Comparison of ENCODE assay signal across 9 mouse cellular contexts in the genomic region with DNA sequence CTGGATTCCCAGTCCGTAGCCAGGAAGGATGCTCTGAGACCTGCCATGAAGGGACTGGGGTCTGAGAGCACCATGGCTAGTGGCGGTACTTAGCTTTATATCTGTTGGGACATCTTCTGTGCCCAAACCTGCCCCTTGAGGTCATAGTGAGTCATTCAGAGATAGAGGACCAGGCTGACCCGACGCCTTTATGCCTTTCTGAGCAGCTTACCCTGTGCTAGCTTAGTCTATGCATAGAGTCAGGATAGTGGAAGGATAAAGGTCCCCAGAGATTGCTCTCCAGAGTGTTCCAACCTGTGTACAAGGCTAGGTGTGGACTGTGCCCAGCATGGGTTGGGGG.
A peak's percentile ranks its signal among the peaks of the same experiment; 100 is the strongest.
DNase-seq lines count a peak whose midpoint lies in the region; ATAC-seq and TF ChIP-seq lines count a peak whose summit lies in the region.
"Had no signal": no experiment of that assay in that cellular context is flagged by ENCODE, and none has a peak within 500 bp of the region (broad histone marks: within the 10 kb centered on the region; RNA-seq: fewer than 3 reads in every experiment).

No protein-coding gene starts in this region.

- no peak for DNase-seq in kidney, postnatal 0 days (ENCODE audit: low spot score)
- no peak for DNase-seq in kidney, adult 11 months
- DNase-seq in forebrain, embryonic 11.5 days (ENCODE audit: low spot score): no peak
- no peak for DNase-seq in gastrocnemius, postnatal 4 days (ENCODE audit: low spot score in 2 of 2)
- DNase-seq in frontal cortex, postnatal 36 days (ENCODE audit: low spot score in 2 of 2): no peak
- DNase-seq in lung, postnatal 10 days: no peak

- no peaks in the 10 kb centered on the region for H3K36me3 ChIP-seq in kidney, postnatal 0 days (ENCODE audit: insufficient read depth, low read length)
- H3K36me3 ChIP-seq in forebrain, embryonic 11.5 days (ENCODE audit: control insufficient read depth, insufficient read depth, low read length): no peaks in the 10 kb centered on the region
- no peaks in the 10 kb centered on the region for H3K36me3 ChIP-seq in intestine, embryonic 15.5 days
- no peaks in the 10 kb centered on the region for H3K36me3 ChIP-seq in midbrain, embryonic 16.5 days (ENCODE audit: control insufficient read depth, insufficient read depth, low read length)
- H3K36me3 ChIP-seq: embryonic facial prominence, embryonic 12.5 days had no signal

- no peak overlapping the region for H3K27ac ChIP-seq in kidney, postnatal 0 days
- H3K27ac ChIP-seq in forebrain, embryonic 11.5 days (ENCODE audit: low read depth, low read length): no peak overlapping the region
- no peak overlapping the region for H3K27ac ChIP-seq in intestine, embryonic 15.5 days
- no peak overlapping the region for H3K27ac ChIP-seq in midbrain, embryonic 16.5 days (ENCODE audit: low read length)
- H3K27ac ChIP-seq: embryonic facial prominence, embryonic 12.5 days had no signal

- H3K27me3 ChIP-seq in kidney, postnatal 0 days (ENCODE audit: insufficient read depth, low read length): no peaks in the 10 kb centered on the region
- no peaks in the 10 kb centered on the region; the same call in 1 of the 2 replicates for H3K27me3 ChIP-seq in forebrain, embryonic 11.5 days (ENCODE audit: control insufficient read depth, insufficient read depth, low read length)
- no peaks in the 10 kb centered on the region for H3K27me3 ChIP-seq in intestine, embryonic 15.5 days (replicated peaks)
- no peaks in the 10 kb centered on the region for H3K27me3 ChIP-seq in midbrain, embryonic 16.5 days (ENCODE audit: control insufficient read depth, insufficient read depth, low read depth, low read length)

- no peak overlapping the region for H3K4me3 ChIP-seq in kidney, postnatal 0 days (replicated peaks; ENCODE audit: low read depth, low read length)
- no peak overlapping the region for H3K4me3 ChIP-seq in forebrain, embryonic 11.5 days (ENCODE audit: low read depth, low read length)
- H3K4me3 ChIP-seq in intestine, embryonic 15.5 days (replicated peaks): no peak overlapping the region
- H3K4me3 ChIP-seq in midbrain, embryonic 16.5 days (ENCODE audit: low read depth, low read length): peak overlapping the region; percentile 76
- H3K4me3 ChIP-seq: embryonic facial prominence, embryonic 12.5 days had no signal

- ATAC-seq in kidney, postnatal 0 days (replicated peaks; ENCODE audit: low FRiP score, low read depth): no peak
- no peak for ATAC-seq in forebrain, embryonic 11.5 days (replicated peaks; ENCODE audit: low FRiP score)
- no peak for ATAC-seq in intestine, embryonic 15.5 days
- ATAC-seq in midbrain, embryonic 16.5 days: no peak

- no peak for TF ChIP-seq CTCF in kidney, postnatal 0 days (IDR thresholded peaks at IDR 0.05; ENCODE audit: low read depth)

- H3K9me3 ChIP-seq in kidney, postnatal 0 days (replicated peaks; ENCODE audit: low read length): no peaks in the 10 kb centered on the region
- H3K9me3 ChIP-seq in forebrain, embryonic 11.5 days (ENCODE audit: control insufficient read depth, low read length): no peaks in the 10 kb centered on the region
- H3K9me3 ChIP-seq in intestine, embryonic 15.5 days: no peaks in the 10 kb centered on the region
- no peaks in the 10 kb centered on the region for H3K9me3 ChIP-seq in midbrain, embryonic 16.5 days (replicated peaks; ENCODE audit: control insufficient read depth, low read length, poor library complexity, severe bottlenecking)
- H3K9me3 ChIP-seq: embryonic facial prominence, embryonic 12.5 days had no signal

- 44% methylated on average over 4 of the region's 4 CpGs for WGBS in kidney, postnatal 0 days
- WGBS in forebrain, embryonic 11.5 days: 58% methylated on average over 4 of the region's 4 CpGs
- WGBS in intestine, embryonic 15.5 days: 46% methylated on average over 4 of the region's 4 CpGs
- WGBS in midbrain, embryonic 16.5 days: 54% methylated on average over 4 of the region's 4 CpGs

- no peak overlapping the region for H3K9ac ChIP-seq in kidney, postnatal 0 days (ENCODE audit: low read depth, low read length)
- no peak overlapping the region for H3K9ac ChIP-seq in forebrain, embryonic 11.5 days (ENCODE audit: low read length)
- H3K9ac ChIP-seq in intestine, embryonic 15.5 days: no peak overlapping the region
- H3K9ac ChIP-seq in midbrain, embryonic 16.5 days (ENCODE audit: low read depth, low read length): peak overlapping the region; percentile 33; the same call in 1 of the 2 replicates
- H3K9ac ChIP-seq: embryonic facial prominence, embryonic 12.5 days had no signal

- peaks cover 63% of the 10 kb centered on the region for H3K4me1 ChIP-seq in kidney, postnatal 0 days (replicated peaks; ENCODE audit: insufficient read depth, low read length)
- H3K4me1 ChIP-seq in forebrain, embryonic 11.5 days (replicated peaks; ENCODE audit: control insufficient read depth, insufficient read depth, low read length): peaks cover 59% of the 10 kb centered on the region
- peaks cover 82% of the 10 kb centered on the region for H3K4me1 ChIP-seq in intestine, embryonic 15.5 days (replicated peaks)
- H3K4me1 ChIP-seq in midbrain, embryonic 16.5 days (ENCODE audit: control insufficient read depth, insufficient read depth, low read length): peaks cover 67% of the 10 kb centered on the region

- peak overlapping the region; percentile 36; the same call in 1 of the 2 replicates for H3K4me2 ChIP-seq in kidney, postnatal 0 days (ENCODE audit: low read length)
- peak overlapping the region; percentile 18; the same call in 1 of the 2 replicates for H3K4me2 ChIP-seq in forebrain, embryonic 11.5 days (ENCODE audit: low read depth, low read length, severe bottlenecking)
- peak overlapping the region; percentile 98 for H3K4me2 ChIP-seq in intestine, embryonic 15.5 days (replicated peaks)
- H3K4me2 ChIP-seq in midbrain, embryonic 16.5 days (ENCODE audit: low read length): peak overlapping the region; percentile 89
- H3K4me2 ChIP-seq: embryonic facial prominence, embryonic 12.5 days had no signal

Comparison
In these comparisons a context has a peak if more than half of its experiments do, and no peak if none do; other contexts are left out.
1. H3K4me2 ChIP-seq: peak in every context shown above with its lines; median percentile 98 in intestine, embryonic 15.5 days; 89 in midbrain, embryonic 16.5 days; 36 in kidney, postnatal 0 days; 18 in forebrain, embryonic 11.5 days.